Mouse (Mus musculus) urinary bladder, adult 18-20 months (tissue): ENCODE data around the gene Bcas3.

ENCODE experiments used
- DNase-seq, 2 experiments: peaks; one replicate each; pipeline ENCODE4 v3.0.0; 2022; ENCODE audit warnings: low spot score in 2 of 2, mixed read lengths in 2 of 2

Gene Bcas3

DNA sequence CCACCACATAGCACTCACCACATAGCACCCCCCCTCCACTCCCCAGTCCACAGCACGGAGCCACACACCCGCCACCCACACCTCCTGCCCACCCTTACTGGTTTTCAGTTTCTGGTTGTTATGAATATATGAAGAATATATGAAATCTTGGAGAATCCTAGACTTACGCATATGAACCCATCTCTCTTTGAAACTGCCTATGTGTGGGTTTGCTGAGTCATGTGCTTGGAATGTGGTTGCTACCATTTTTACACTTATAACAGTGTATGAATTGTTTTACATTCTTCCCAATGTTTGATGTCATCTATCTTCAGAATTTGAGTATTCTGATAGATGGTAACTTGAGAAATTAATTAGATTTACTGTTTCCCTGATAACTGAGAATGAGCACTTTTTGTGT lies 26.1 kb downstream of the Bcas3 start:
- no peak for DNase-seq

DNA sequence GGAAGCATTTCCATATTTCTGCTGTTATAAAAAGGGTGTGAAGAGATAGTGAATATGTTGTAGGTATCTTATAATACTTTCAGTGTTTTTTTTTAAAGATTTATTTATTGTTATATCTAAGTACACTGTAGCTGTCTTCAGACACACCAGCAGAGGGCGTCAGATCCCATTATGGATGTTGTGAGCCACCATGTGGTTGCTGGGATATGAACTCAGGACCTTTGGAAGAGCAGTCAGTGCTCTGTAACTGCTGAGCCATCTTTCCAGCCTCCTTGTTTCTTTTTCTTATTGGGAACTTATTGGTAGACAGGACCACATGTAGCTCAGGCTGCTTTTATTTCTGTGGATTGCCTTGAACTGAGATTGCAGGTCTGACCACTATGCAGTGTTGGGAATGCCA lies 27.1 kb downstream of the Bcas3 start:
- DNase-seq = no peak

- DNase-seq = peak; percentile 53 to 57
These were observed 29.1 kb downstream of the Bcas3 start for GRCm38 (mm10) chr11:85382055-85382454.

- no peak for DNase-seq
These were observed 31.2 kb downstream of the Bcas3 start for GRCm38 (mm10) chr11:85383975-85384821.

DNA sequence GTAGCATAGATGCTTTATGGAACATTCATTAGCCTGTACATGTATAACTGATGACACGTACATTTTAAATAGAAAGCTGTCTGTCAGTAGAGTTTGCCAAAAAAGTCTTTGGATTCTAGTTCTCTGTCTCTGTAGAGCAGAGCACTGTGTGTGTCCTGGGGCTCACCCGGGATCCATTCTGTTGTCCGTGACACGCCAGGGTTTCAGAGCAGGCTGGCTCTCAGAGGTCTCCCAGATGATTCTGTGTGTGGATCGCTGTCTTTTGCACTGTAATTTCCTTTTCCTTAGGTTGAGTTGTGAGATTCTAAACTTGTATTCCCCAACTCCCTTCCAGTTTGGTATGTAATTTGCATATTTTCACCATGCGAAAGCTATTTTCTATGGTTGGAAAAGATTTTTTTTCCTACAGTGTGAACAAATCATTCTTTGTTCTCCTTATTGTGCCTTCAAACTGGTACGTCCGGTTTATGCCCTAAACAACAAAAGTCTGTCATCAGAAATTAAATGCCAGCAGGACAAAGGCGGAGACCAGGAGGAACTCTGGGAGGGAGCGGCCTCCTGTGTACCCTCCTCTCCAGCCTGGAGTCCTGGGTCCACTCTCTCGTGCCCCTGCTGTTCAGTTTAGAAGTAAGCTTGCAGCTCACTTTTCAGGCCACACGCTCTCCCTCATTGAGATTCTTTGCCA lies 39.4 kb downstream of the Bcas3 start:
- peak; percentile 17 to 19 for DNase-seq

- DNase-seq = peak in 1 of 2 experiments; percentile 13
These were observed 39.9 kb downstream of the Bcas3 start for GRCm38 (mm10) chr11:85392864-85393220.

GRCm38 (mm10) chr11:85393990-85394389 lies 41.0 kb downstream of the Bcas3 start:
- DNase-seq = no peak

DNA sequence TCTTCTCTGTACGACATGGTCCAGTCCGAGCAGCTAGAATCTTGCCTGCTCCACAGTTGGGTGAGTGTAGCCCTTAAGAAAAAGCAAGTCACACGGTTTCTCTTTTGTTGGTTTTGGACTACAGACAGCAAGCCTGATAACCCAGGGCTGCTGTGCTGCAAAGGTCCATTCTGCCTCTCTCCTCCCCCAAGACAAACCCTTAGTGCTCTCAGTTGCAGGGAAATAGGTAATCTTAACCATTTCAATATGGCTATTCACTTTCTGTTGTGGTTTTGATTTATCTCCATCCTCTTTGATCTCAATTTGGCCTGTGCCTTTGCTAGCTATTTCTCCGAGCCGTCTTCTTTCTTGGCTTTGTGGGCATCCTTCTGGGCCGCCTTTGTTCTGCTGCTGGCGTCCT lies 42.4 kb downstream of the Bcas3 start:
- DNase-seq = no peak

- DNase-seq = no peak
These were observed 53.6 kb downstream of the Bcas3 start for GRCm38 (mm10) chr11:85406531-85406930.

DNA sequence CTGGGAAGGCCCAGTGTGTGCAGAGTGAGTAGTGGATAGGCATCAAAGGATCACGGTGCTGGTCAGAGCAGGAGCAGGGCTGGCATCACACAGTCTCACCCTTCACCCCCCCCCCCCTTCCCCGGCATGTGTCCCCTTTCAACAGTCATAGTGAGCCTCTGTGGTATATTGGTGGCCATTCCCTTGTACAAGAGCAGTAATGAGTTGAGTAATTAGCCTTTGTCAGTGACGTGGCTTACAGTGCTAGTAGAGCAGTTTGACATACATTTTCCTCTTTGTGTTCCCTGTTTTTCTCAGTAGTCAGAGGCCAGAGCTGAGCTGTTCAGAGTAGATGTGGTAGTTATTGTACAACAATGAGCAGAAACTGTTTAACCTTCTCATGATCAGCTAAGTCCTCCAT lies 54.7 kb downstream of the Bcas3 start:
- DNase-seq = no peak

- no peak for DNase-seq
These were observed 59.4 kb downstream of the Bcas3 start for GRCm38 (mm10) chr11:85412319-85412718.

DNA sequence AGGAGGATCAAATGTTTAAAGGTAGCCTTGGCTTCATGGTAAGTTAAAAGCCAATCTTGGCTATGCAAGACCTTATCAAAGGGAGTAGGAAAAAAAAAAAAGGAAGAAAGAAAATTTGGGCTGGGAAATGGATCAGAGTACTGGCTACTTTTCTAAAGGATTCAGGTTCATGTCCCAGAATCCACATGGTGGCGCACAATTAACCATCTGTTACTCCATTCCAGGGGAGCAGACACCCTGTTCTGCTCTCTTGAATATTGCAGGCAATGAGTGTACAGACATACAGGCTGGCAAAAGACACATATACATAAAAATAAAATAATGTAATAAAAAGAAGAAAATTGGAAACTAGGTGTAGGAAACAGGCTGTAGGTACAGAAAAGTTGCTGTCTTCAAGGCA lies 61.5 kb downstream of the Bcas3 start:
- no peak for DNase-seq

DNA sequence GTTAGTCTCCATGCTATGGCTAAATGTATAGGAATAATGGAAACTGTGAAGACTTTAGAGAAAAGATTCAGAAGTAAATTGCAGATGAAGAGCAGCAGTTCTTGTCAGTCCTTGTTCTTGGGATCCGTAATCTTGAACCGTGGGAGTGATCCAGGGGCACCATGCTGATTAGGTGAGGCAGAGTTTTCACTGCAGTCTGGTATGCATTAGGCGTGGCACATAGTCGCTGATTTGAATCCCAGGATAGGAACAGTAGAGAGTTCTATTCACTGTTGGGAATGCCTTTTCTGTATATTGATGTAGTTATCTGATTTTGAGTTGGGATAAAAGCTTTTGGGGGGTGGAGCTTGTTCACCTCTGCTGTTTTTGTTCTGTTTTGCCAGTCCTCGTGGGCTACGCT lies 74.4 kb downstream of the Bcas3 start:
- DNase-seq = no peak

- DNase-seq = peak in 1 of 2 experiments; percentile 25
These were observed 75.3 kb downstream of the Bcas3 start for GRCm38 (mm10) chr11:85428227-85428626.

GRCm38 (mm10) chr11:85430743-85431448 lies 77.9 kb downstream of the Bcas3 start:
- DNase-seq = no peak

- no peak for DNase-seq
These were observed 94.4 kb downstream of the Bcas3 start for GRCm38 (mm10) chr11:85447375-85447774.

DNA sequence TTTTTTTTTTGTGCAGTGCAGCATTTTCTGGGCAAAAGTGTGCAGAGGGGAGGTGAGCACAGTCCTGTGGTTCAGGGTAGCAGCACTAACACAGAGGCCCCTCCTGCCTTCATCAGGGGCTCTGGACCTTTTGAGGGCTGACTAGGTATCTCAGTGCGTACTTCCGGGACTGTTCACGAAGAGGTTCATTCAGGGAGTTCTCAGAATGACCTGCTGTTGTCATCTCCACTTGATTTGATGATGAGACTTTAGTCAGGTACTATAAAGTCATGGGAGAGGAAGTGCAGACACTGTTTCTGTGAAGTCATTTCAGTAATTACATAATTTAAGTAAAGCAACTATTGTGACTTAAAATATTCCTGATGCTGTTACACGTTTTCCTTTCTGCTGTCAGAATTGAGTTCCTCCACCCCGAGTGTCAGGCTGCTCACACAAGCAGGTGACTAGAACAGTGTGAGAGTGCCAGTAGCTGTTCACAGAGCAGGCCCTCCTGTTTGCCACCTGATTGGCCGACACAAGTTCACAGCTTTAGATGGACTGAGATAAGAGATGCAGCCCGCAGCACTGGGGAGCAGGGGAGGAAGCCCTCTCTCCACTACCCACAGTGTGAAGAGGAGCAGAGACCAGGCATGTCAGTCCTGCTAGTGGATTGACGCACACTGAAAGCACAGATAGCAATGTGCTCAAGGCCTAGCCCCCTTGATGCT lies 100.8 kb downstream of the Bcas3 start:
- DNase-seq = no peak

DNA sequence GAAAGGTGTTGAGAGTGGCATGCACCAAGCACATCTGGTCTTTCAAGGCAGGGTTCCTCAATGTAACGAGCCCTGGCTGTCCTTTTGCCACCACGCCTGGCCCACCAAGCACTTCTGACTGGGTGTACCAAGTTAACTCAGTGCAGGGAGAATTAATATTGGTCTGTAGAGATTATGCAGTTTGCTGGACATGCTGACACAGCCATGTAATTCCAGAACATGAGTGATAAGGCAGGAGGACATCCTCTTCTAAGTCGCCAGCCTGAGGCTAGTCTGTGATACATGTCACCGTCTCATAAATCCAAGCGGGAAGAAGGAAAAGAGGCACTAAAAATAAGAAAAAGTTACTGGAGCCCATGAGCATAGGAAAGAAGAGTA lies 101.3 kb downstream of the Bcas3 start:
- no peak for DNase-seq

- no peak for DNase-seq
These were observed 108.6 kb downstream of the Bcas3 start for GRCm38 (mm10) chr11:85461536-85461935.

GRCm38 (mm10) chr11:85469526-85469925 lies 116.6 kb downstream of the Bcas3 start:
- peak in 1 of 2 experiments; percentile 42 for DNase-seq

DNA sequence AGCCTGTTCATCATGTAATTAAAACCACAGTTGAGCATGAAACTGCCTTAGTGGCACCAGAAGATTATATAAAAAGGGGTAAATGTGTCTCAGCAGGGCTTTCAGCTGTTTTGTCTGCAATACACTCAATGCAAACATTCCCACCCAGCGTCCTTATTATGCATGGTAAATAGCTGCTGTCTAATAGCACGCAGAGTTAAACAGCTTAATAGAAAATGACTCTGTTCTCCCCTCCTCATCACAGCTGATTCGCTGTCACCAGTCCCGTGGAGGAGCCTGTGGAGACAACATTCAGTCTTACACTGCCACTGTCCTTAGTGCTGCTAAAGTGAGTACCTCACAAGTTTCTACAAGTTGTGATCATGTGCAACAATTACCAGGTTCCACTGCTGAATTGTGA lies 117.5 kb downstream of the Bcas3 start:
- DNase-seq = no peak

- DNase-seq = no peak
These were observed 121.4 kb downstream of the Bcas3 start for GRCm38 (mm10) chr11:85474326-85474725.
